Mouse (Mus musculus): ENCODE results near the gene Dalrd3. TPM values are rescaled to one million over a fixed set of nuclear protein-coding genes. Genes with fewer than 3 reads are reported as not detected.

Dalrd3 gene
- polyA plus RNA-seq, 1 experiment from 2014 or later, result 222 TPM

DNA sequence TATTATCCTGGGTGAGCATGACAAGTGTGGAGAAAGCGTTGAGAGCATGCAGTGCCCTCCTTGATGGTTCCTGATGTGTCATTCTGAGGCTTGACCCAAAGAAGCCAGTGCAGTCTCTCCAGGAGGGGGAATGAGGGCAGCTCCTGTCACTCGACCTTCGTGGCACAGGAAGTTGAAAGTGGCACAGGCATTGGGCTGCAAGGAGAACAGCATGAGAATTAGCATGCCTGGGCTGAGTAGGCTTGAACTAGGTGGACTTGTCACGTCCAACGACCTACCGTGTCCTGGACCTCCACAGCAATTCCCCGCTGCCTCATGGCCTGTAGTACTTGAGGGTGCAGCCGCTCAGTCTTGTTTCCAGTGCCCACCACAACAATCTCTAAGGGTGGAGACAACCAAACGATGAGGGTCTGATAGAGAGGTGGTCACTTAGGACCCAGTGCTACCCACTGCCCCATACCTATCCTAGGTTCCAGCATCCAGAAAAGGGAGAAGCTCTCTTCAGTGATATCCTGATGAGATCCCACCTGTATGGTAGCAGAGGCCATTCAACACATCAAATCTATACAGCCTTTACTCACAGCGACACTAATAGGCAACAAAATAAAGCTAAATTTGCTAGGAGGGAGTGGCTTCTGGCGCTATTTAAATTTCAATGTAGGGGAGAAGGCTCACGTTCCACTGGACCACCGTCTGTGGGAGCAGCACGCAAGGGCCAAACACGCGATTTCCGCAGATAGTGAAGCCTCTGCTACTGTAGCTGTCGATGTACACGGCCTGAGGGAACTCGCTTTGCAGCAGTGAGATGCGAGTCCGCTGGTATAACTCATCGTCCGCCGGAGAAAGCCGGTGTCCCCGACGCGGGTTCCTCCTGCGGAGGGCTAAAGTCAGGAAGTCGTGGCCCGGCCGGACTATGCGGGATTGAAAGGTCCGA lies 3.5 kb upstream of the Dalrd3 start:
- 14% methylated on average over 35 of the region's 35 CpGs for WGBS
- Histone ChIP-seq H3K9me3 (no peaks in the 10 kb centered on the region), H3K36me3 (peaks cover 57% of the 10 kb centered on the region), H3K4me3 (peak overlapping the region; percentile 74), H3K27ac (peak overlapping the region; percentile 94), H3K4me1 (replicated peaks) (peaks cover 60% of the 10 kb centered on the region), H3K27me3 (ENCODE audit: insufficient read depth, poor library complexity, severe bottlenecking) (no peaks in the 10 kb centered on the region)
- DNase-seq (ENCODE audit: low spot score), result no peak

- no peaks in the 10 kb centered on the region for H3K9me3 ChIP-seq
- peak within 1 kb of the TSS; percentile 74 for H3K4me3 ChIP-seq
- H3K27ac ChIP-seq, result peak within 1 kb of the TSS; percentile 94
- DNase-seq (ENCODE audit: low spot score), result peak; percentile 94
- no peaks in the 10 kb centered on the region for H3K27me3 ChIP-seq (ENCODE audit: insufficient read depth, poor library complexity, severe bottlenecking)
- WGBS, result under 1% methylated on average over 73 of the region's 73 CpGs
- H3K4me1 ChIP-seq (replicated peaks), result peaks cover 54% of the 10 kb centered on the region
- H3K36me3 ChIP-seq, result peaks cover 57% of the 10 kb centered on the region
These were observed 2.6 kb upstream of the Dalrd3 start, which contains the start of gene Ndufaf3 for GRCm38 (mm10) chr9:108566815-108567776. TSS of gene Ndufaf3 (minus strand) at chr9:108567434.

- Histone ChIP-seq H3K9me3 (no peaks in the 10 kb centered on the region), H3K27me3 (ENCODE audit: insufficient read depth, poor library complexity, severe bottlenecking) (no peaks in the 10 kb centered on the region), H3K36me3 (peaks cover 57% of the 10 kb centered on the region), H3K4me1 (replicated peaks) (peaks cover 56% of the 10 kb centered on the region), H3K27ac (peak overlapping the region; percentile 94), H3K4me3 (peak overlapping the region; percentile 74)
- no peak for DNase-seq (ENCODE audit: low spot score)
- WGBS, result 8% methylated on average over 18 of the region's 18 CpGs
These were observed 1.7 kb upstream of the Dalrd3 start for GRCm38 (mm10) chr9:108567931-108568419.

GRCm38 (mm10) chr9:108568511-108568921 lies 1.2 kb upstream of the Dalrd3 start:
- peak overlapping the region; percentile 74 for H3K4me3 ChIP-seq
- no peaks in the 10 kb centered on the region for H3K27me3 ChIP-seq (ENCODE audit: insufficient read depth, poor library complexity, severe bottlenecking)
- 78% methylated on average over 17 of the region's 17 CpGs for WGBS
- H3K4me1 ChIP-seq (replicated peaks), result peaks cover 61% of the 10 kb centered on the region
- peaks cover 57% of the 10 kb centered on the region for H3K36me3 ChIP-seq
- H3K9me3 ChIP-seq, result no peaks in the 10 kb centered on the region
- H3K27ac ChIP-seq, result peak overlapping the region; percentile 94
- DNase-seq (ENCODE audit: low spot score), result no peak

GRCm38 (mm10) chr9:108570207-108570896 lies 666 bp downstream of the Dalrd3 start:
- DNase-seq (ENCODE audit: low spot score), result peak; percentile 79
- no peaks in the 10 kb centered on the region for H3K9me3 ChIP-seq
- peak overlapping the region; percentile 81 for H3K4me3 ChIP-seq
- H3K4me1 ChIP-seq (replicated peaks), result peaks cover 79% of the 10 kb centered on the region
- H3K27me3 ChIP-seq (ENCODE audit: insufficient read depth, poor library complexity, severe bottlenecking), result no peaks in the 10 kb centered on the region
- H3K36me3 ChIP-seq, result peaks cover 57% of the 10 kb centered on the region
- 2% methylated on average over 40 of the region's 40 CpGs for WGBS
- H3K27ac ChIP-seq, result peak overlapping the region; percentile 86

- Histone ChIP-seq H3K9me3 (no peaks in the 10 kb centered on the region), H3K4me1 (replicated peaks) (peaks cover 80% of the 10 kb centered on the region), H3K4me3 (no peak overlapping the region), H3K27me3 (ENCODE audit: insufficient read depth, poor library complexity, severe bottlenecking) (0 out of 2 replicates have a peak, but pooled peaks cover 2% of the 10 kb centered on the region), H3K36me3 (peaks cover 60% of the 10 kb centered on the region), H3K27ac (no peak overlapping the region)
- 94% methylated on average over 16 of the region's 16 CpGs for WGBS
- no peak for DNase-seq (ENCODE audit: low spot score)
These were observed 1.8 kb downstream of the Dalrd3 start for GRCm38 (mm10) chr9:108571401-108571973.

DNA sequence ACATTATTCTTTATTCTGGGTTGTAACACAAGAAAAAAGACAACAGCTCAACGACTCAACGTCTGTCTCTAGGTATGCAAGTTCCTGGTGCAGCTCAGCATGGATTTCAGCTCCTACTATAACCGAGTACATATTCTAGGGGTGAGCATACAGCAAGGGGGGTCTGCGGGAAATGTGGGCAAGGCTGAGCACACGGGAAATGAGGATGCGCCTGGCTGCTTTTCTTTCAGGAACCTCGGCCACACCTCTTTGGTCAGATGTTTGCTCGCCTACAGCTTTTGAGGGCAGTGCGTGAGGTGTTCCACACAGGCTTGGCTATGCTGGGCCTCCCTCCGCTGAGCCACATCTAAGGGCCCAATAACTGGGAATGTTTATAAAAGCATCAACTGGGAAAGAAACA lies 2.6 kb downstream of the Dalrd3 start:
- H3K4me3 ChIP-seq, result no peak overlapping the region
- H3K9me3 ChIP-seq, result no peaks in the 10 kb centered on the region
- no peak overlapping the region for H3K27ac ChIP-seq
- peaks cover 65% of the 10 kb centered on the region for H3K36me3 ChIP-seq
- WGBS, result 88% methylated on average over 10 of the region's 10 CpGs
- 0 out of 2 replicates have a peak, but pooled peaks cover 7% of the 10 kb centered on the region for H3K27me3 ChIP-seq (ENCODE audit: insufficient read depth, poor library complexity, severe bottlenecking)
- peaks cover 83% of the 10 kb centered on the region for H3K4me1 ChIP-seq (replicated peaks)
- no peak for DNase-seq (ENCODE audit: low spot score)

- peaks cover 65% of the 10 kb centered on the region for H3K36me3 ChIP-seq
- H3K27ac ChIP-seq, result no peak overlapping the region
- no peaks in the 10 kb centered on the region for H3K9me3 ChIP-seq
- peak overlapping the region; percentile 2; the same call in 1 of the 2 replicates for H3K4me3 ChIP-seq
- peak; percentile 77 for DNase-seq (ENCODE audit: low spot score)
- H3K4me1 ChIP-seq (replicated peaks), result peaks cover 82% of the 10 kb centered on the region
- 52% methylated on average over 26 of the region's 26 CpGs for WGBS
- 0 out of 2 replicates have a peak, but pooled peaks cover 7% of the 10 kb centered on the region for H3K27me3 ChIP-seq (ENCODE audit: insufficient read depth, poor library complexity, severe bottlenecking)
These were observed 4.3 kb downstream of the Dalrd3 start for GRCm38 (mm10) chr9:108573774-108574690.

DNA sequence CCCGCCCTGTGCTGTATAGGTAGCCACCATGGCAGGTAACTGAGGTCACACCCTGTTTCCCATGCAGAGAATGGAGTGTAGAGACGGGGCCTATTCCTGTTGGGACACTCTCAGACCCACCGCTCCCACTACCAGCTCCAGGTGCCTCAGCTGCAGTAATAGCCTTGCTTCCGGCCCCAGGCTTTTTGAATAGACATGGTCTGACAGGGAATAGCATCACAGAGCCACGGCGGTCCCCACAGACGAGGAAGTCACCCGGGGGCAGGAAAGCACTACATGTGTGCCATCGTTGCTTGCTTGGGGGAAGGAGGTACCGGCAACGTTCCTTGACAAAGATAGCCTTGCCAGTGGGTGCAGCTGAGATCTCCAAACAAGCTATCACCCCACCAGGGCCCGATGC lies 5.2 kb downstream of the Dalrd3 start:
- Histone ChIP-seq H3K4me1 (replicated peaks) (peaks cover 83% of the 10 kb centered on the region), H3K27me3 (ENCODE audit: insufficient read depth, poor library complexity, severe bottlenecking) (peaks cover 13% of the 10 kb centered on the region), H3K27ac (peak overlapping the region; percentile 45), H3K4me3 (peak overlapping the region; percentile 2; the same call in 1 of the 2 replicates), H3K36me3 (peaks cover 65% of the 10 kb centered on the region), H3K9me3 (no peaks in the 10 kb centered on the region)
- no peak for DNase-seq (ENCODE audit: low spot score)
- 90% methylated on average over 12 of the region's 12 CpGs for WGBS

DNA sequence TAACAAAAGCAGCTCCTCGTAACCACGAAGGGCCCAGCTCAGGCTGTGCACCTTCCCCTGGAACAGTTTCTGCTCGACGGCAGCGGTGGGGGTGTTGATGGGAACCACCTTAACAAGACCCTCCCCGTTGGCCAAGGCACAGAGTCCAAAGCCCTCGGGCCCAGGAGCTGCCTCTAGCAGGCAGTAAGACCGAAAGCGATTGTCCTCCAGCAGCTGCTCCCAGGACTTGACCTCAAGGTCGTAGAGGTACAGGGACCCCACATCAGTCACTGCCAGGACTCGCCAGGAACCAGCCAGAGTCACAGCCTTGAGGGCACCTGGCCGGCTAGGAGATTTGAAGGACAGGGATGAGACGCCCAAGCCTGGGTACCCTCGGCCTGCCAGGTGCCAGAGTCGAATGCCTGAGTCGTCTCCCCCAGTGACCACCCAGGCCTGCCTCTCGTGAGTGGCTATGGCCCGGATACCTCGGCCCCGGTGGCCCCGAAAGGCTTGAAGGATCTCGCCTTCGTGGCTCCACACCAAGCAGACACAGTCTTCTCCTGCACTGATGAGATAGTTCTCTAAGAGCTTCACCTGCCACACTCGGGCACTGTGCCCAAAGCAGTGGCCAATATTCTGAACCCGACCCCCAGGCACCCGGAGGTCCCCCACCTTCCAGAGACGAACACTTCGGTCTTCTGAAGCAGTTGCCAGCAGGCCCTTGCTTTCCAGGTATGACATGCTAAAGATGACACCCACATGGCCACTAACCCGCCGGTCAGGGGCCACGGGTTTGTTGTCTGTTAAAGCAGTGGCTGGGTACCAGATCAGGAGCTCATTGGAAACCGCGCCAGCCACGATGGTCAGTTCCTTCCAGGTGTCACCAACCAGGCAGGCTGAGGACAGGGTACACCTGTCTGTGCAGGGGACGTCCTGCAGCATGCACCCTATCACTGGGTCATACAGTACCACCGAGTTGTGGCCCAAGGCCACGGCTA lies 5.9 kb downstream of the Dalrd3 start:
- DNase-seq (ENCODE audit: low spot score), result no peak
- H3K27ac ChIP-seq, result peak overlapping the region; percentile 45; the same call in 1 of the 2 replicates
- peaks cover 63% of the 10 kb centered on the region for H3K36me3 ChIP-seq
- peak overlapping the region; percentile 30; the same call in 1 of the 2 replicates for H3K4me3 ChIP-seq
- H3K4me1 ChIP-seq (replicated peaks), result peaks cover 76% of the 10 kb centered on the region
- 90% methylated on average over 37 of the region's 37 CpGs for WGBS
- no peaks in the 10 kb centered on the region for H3K9me3 ChIP-seq
- peaks cover 20% of the 10 kb centered on the region for H3K27me3 ChIP-seq (ENCODE audit: insufficient read depth, poor library complexity, severe bottlenecking)
